Mouse (Mus musculus) heart, adult 18-20 months (tissue): ENCODE results near the gene Ptges3. TPM values are rescaled to one million over a fixed set of nuclear protein-coding genes. Genes with fewer than 3 reads are reported as not detected.
A peak's percentile ranks its signal among the peaks of the same experiment; 100 is the strongest.
"Not testable (repeated sequence)": the region's sequence is repeated elsewhere in the genome, so short reads cannot be mapped to it uniquely, and the experiment has no call there.

Experiments
- DNase-seq, 2 experiments: peaks; one replicate each; pipeline ENCODE4 v3.0.0; 2021 to 2022; ENCODE audit warnings: mixed read lengths in 1 of 2
- long read RNA-seq, 2 experiments: library from polyadenylated mRNA; stranded (forward); transcript quantifications; one replicate each; pipeline ENCODE4 v2.0.0; 2021
- total RNA-seq, 2 experiments: library from RNA; stranded (reverse); gene quantifications; 2 replicates each; pipeline ENCODE4 v1.2.3; 2021

The Ptges3 gene
- total RNA-seq, result 100 to 1,000 TPM; 104 to 110 TPM
- long read RNA-seq, experiment 1, transcript Ptges3-201 (8 exons, 2,000 nt), result major isoform, 75 of 85 reads
- long read RNA-seq, experiment 1, partial matches to known transcripts, result 2 of 85 reads
- long read RNA-seq, experiment 1, other reads (novel, unspliced or antisense), result 8 of 85 reads
- long read RNA-seq, experiment 2, transcript Ptges3-201 (8 exons, 2,000 nt), result major isoform, 62 of 64 reads
- long read RNA-seq, experiment 2, partial matches to known transcripts, result 1 of 64 reads
- long read RNA-seq, experiment 2, other reads (novel, unspliced or antisense), result 1 of 64 reads

- DNase-seq, result peak; percentile 96 to 97
Measured at GRCm38 (mm10) chr10:128058601-128059151, at the start of gene Ptges3. TSS of gene Ptges3 (plus strand) at chr10:128058954.

DNA sequence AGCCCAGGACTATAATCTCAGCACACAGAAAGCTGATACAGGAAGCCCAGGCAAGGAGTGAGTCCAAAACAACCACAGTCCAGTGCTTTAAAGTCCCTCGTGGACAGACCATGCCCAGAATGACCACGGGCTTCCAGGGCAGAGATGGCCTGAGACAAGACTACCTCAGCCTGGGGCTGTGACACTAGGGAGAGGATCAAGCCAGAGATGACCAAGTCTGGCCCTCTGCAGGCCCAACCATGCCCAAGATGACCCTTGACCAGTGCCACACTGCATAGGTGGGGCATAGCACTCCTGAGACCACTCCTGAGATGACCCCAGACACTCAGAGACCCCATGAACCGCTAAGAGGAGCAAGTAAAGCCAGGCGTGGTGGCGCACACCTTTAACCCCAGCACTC lies 49.0 kb upstream of the Ptges3 start:
- no peak for DNase-seq

- DNase-seq, result peak; percentile 82 to 89
Measured at GRCm38 (mm10) chr10:128015068-128015934, 43.5 kb upstream of the Ptges3 start, which contains the start of gene Prim1. TSS of gene Prim1 (plus strand) at chr10:128015168.

GRCm38 (mm10) chr10:128022196-128022595 lies 36.6 kb upstream of the Ptges3 start:
- DNase-seq, result no peak

DNA sequence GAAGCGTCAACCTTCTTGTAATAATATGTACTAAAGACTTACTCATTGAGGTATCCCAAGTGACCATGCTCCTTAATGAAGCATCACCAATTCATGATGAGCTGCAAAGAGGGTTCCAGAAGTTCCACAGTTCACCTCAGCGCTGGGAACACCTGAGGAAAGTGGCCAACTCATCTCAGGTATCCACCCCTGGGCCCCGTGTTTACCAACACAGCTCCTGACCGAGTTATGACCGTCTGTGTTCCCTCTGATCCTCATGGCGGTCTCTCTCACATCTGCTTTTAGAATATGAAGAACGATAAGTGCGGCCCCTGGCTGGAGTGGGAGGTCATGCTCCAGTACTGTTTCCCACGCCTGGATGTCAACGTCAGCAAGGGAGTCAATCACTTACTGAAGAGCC lies 35.3 kb upstream of the Ptges3 start:
- DNase-seq, result no peak

- no peak for DNase-seq
Measured at GRCm38 (mm10) chr10:128029931-128030330, 28.8 kb upstream of the Ptges3 start.

DNA sequence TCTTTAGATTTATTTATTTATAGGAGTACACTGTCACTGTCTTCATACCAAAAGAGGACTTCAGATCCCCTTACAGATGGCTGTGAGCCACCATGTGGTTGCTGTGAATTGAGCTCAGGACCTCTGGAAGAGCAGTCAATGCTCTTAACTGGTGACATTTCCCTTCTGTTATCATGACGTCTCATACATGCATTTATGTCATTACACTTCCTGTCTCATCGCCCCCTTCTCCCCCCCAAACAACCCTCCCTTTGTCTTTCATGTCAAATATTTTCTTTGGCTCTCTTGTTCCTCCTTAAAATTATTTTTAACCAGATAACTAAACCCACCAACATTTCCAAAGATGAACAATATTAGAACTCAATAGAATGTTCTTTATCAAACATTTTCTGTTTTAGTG lies 27.9 kb upstream of the Ptges3 start:
- DNase-seq, result no peak

DNA sequence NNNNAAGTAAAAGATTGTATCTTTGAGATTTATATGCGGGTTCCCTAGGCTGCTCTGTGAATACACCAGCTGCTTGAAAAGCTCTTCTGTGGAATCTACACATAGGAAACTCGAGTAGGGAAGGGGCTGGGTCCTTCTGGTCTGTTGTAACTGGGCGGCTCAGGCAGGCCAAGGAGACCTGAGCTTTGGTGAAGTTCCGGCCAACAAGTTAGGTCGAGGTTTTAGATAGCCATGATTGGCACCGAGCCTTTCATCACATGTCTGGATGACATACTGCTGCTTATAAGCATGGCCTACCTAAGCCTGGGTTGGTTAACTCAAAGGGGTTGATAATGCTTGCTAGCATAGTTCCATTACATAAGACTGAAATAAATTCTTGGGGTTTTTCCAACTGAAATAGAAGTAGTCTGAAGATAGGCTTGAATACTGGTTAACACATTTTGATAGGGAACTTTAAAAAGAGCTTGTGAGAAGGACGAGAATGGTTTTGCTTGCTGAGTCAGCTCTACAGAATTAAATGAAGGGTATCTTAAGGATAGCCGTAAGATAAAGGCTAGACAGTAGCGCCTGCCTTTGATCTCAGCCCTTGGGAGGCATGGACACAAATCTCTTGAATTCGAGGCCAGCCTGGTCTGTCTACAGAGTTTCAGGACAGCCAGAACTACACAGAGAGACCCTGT lies 21.9 kb upstream of the Ptges3 start:
- peak; percentile 81 to 84 for DNase-seq

DNA sequence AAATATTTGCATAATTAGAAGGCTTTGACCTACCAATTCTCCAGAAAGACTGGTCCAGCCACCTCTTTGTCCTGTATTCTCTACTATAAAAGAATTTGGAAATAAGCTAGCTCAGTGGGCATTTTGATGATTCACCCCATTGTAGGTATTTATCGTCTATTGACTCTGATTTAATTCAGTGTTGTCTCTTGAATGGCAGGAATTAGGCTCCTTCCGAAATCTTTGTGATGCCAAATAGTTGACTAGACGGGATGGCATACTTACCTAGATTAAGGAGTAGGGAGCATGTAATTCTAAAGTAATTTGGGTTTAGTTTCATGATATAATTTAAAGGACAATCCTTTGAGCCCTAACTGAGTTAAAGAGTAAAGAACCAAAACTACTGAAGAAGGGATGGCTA lies 20.8 kb upstream of the Ptges3 start:
- no peak for DNase-seq

GRCm38 (mm10) chr10:128039167-128039566 lies 19.6 kb upstream of the Ptges3 start:
- peak in 1 of 2 experiments; percentile 40 for DNase-seq

DNA sequence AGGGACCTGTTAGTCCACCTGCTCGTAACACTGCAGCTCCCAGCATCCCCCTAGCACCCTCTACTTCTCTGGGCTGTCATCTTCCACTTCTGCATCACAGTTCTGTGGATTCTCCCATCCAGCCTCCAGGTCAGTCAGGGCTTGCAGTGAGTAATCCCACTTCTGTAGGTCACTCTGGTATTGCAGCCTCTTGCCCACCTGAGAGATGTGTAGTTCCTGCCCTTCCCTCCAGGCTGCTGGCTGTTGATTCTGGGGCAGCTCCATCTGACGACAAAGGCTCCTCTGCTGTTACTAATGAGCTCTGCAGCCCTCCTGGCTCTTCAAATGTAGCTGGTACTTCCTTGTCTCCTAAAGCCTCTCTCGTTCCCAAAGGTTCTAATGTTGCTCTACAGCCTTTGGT lies 18.9 kb upstream of the Ptges3 start:
- DNase-seq, result no peak

GRCm38 (mm10) chr10:128040293-128040692 lies 18.5 kb upstream of the Ptges3 start:
- no peak for DNase-seq

DNA sequence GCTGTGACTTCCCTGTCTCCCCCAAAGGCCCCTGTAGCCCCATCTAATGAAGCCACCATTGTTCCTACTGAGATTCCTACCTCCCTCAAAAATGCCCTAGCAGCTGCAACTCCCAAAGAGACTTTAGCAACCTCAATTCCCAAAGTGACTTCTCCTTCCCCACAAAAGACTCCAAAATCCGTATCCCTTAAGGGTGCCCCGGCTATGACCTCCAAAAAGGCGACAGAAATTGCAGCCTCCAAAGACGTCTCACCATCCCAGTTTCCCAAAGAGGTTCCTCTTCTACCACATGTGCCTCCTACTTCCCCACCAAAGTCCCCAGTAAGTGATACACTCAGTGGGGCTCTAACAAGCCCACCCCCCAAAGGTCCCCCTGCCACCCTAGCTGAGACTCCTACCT lies 17.1 kb upstream of the Ptges3 start:
- no peak for DNase-seq

GRCm38 (mm10) chr10:128042466-128042865 lies 16.3 kb upstream of the Ptges3 start:
- DNase-seq, result no peak

DNA sequence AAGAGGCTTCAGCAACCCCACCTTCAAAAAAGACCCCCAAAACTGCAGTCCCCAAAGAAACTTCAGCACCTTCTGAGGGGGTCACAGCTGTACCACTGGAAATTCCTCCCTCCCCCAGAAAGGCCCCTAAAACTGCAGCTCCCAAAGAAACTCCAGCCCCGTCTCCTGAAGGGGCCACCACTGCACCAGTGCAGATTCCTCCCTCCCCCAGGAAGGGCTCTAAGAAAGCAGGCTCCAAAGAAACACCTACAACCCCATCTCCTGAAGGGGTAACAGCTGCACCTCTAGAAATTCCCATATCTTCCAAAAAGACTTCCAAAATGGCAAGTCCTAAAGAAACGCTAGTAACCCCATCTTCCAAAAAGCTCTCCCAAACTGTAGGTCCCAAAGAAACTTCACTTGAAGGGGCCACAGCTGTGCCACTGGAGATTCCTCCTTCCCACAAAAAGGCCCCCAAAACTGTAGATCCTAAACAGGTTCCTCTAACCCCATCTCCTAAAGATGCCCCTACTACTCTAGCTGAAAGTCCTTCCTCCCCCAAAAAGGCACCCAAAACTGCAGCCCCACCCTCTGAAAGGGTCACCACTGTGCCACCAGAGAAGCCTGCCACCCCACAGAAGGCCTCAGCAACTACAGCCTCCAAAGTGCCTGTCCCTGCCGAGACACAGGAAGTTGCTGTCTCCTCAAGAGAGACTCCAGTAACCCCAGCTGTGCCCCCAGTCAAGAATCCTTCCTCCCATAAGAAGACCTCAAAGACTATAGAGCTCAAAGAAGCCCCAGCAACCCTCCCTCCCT lies 15.5 kb upstream of the Ptges3 start:
- no peak for DNase-seq

- DNase-seq, result no peak
Measured at GRCm38 (mm10) chr10:128048157-128048556, 10.6 kb upstream of the Ptges3 start.

- DNase-seq, result no peak
Measured at GRCm38 (mm10) chr10:128049741-128050140, 9.0 kb upstream of the Ptges3 start.

- DNase-seq, result no peak
Measured at GRCm38 (mm10) chr10:128050355-128050754, 8.4 kb upstream of the Ptges3 start.

GRCm38 (mm10) chr10:128051589-128051988 lies 7.2 kb upstream of the Ptges3 start:
- DNase-seq, result no peak

GRCm38 (mm10) chr10:128052136-128052535 lies 6.6 kb upstream of the Ptges3 start:
- not testable (repeated sequence) for DNase-seq

DNA sequence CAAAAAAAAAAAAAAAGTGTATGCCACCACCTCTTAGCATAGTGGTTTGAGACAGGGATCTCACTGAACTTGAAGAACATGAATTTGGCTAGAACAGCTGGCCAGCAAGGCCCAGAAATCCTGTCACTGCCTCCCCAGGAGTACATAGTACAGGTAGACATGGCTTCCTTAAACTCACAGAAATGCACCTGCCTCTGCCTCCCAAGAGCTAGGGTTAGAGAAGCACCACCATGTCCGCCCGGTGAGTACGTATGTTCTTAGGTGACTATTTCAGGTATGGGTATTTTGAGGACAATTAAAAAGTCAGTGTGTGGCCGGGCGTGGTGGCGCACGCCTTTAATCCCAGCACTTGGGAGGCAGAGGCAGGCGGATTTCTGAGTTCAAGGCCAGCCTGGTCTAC lies 5.8 kb upstream of the Ptges3 start:
- DNase-seq, result no peak

DNA sequence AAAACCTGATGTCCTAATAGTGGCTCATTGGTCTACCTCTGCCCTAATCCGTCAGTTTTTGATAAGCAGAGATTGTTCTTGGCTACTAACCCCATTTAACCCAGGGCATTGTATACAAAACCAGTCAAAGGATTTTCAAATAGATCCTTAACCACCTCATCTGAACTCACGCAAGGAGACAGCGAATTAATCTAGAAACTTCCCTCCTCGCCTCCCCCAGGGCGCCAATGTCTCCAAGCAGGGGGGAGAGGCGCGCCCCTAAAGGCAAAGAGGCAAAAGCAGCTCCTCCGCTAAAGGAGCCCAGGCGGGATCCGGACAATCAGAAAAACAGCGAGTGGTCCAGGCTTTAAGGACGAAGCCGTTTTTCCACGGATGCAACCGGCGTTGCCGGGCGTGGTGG lies 570 bp upstream of the Ptges3 start:
- DNase-seq, result no peak
